Mouse (Mus musculus): ENCODE data around the gene Zfp382. TPM values are rescaled to one million over a fixed set of nuclear protein-coding genes. Genes with fewer than 3 reads are reported as not detected.

Zfp382 gene
- polyA plus RNA-seq, 1 experiment from 2014 or later, result 10.3 TPM

Small RNA genes within 50 kb of the gene (microRNA-seq; reads per million reads assigned to microRNA genes)
- gene Gm23368, result not detected

Other genes with a start within 250 kb of the Zfp382 start
- 10.4 and 11.9 TPM in 2 replicates for gene Zfp27, start 215.4 kb upstream of the Zfp382 start, polyA plus RNA-seq (2016; fragmentation: Nextera tagmentation; extraction: Ambion mirVana)
- gene Zfp383, start 213.7 kb upstream of the Zfp382 start, polyA plus RNA-seq (2016; fragmentation: Nextera tagmentation; extraction: Ambion mirVana), result 3.4 and 4.7 TPM in 2 replicates
- 11.5 and 15.9 TPM in 2 replicates for gene Zfp74, start 167.9 kb upstream of the Zfp382 start, polyA plus RNA-seq (2016; fragmentation: Nextera tagmentation; extraction: Ambion mirVana)
- 35.6 and 37.3 TPM in 2 replicates for gene Zfp568, start 138.0 kb upstream of the Zfp382 start, polyA plus RNA-seq (2016; fragmentation: Nextera tagmentation; extraction: Ambion mirVana)
- 2.5 and 3.6 TPM in 2 replicates for gene Zfp14, start 70.6 kb upstream of the Zfp382 start, polyA plus RNA-seq (2016; fragmentation: Nextera tagmentation; extraction: Ambion mirVana)
- 4.4 and 5.3 TPM in 2 replicates for gene Zfp82, start 49.0 kb upstream of the Zfp382 start, polyA plus RNA-seq (2016; fragmentation: Nextera tagmentation; extraction: Ambion mirVana)
- 2.4 and 3.3 TPM in 2 replicates for gene Gm26920, start 31.5 kb upstream of the Zfp382 start, polyA plus RNA-seq (2016; fragmentation: Nextera tagmentation; extraction: Ambion mirVana)
- 20.5 and 23.6 TPM in 2 replicates for gene Zfp566, start 31.4 kb upstream of the Zfp382 start, polyA plus RNA-seq (2016; fragmentation: Nextera tagmentation; extraction: Ambion mirVana)
- 107 and 129 TPM in 2 replicates for gene Zfp260, start 27.2 kb upstream of the Zfp382 start, polyA plus RNA-seq (2016; fragmentation: Nextera tagmentation; extraction: Ambion mirVana)
- gene Zfp146, start 47.8 kb downstream of the Zfp382 start, polyA plus RNA-seq (2016; fragmentation: Nextera tagmentation; extraction: Ambion mirVana), result 14.8 and 19.6 TPM in 2 replicates
- gene Cox7a1, start 62.2 kb downstream of the Zfp382 start, polyA plus RNA-seq (2016; fragmentation: Nextera tagmentation; extraction: Ambion mirVana), result 1.4 and 1.8 TPM in 2 replicates
- gene Capns1, start 76.9 kb downstream of the Zfp382 start, polyA plus RNA-seq (2016; fragmentation: Nextera tagmentation; extraction: Ambion mirVana), result 57.6 and 66.5 TPM in 2 replicates
- 170 and 175 TPM in 2 replicates for gene Polr2i, start 110.0 kb downstream of the Zfp382 start, polyA plus RNA-seq (2016; fragmentation: Nextera tagmentation; extraction: Ambion mirVana)
- 261 and 262 TPM in 2 replicates for gene Tbcb, start 110.3 kb downstream of the Zfp382 start, polyA plus RNA-seq (2016; fragmentation: Nextera tagmentation; extraction: Ambion mirVana)
- not detected in 2 replicates for gene Ovol3, start 113.8 kb downstream of the Zfp382 start, polyA plus RNA-seq (2016; fragmentation: Nextera tagmentation; extraction: Ambion mirVana)
- gene Thap8, start 158.2 kb downstream of the Zfp382 start, polyA plus RNA-seq (2016; fragmentation: Nextera tagmentation; extraction: Ambion mirVana), result 0.15 and 0.25 TPM in 2 replicates
- 15.1 and 15.5 TPM in 2 replicates for gene Wdr62, start 158.5 kb downstream of the Zfp382 start, polyA plus RNA-seq (2016; fragmentation: Nextera tagmentation; extraction: Ambion mirVana)
- 37.8 and 51.7 TPM in 2 replicates for gene Clip3, start 169.8 kb downstream of the Zfp382 start, polyA plus RNA-seq (2016; fragmentation: Nextera tagmentation; extraction: Ambion mirVana)
- gene Alkbh6, start 186.8 kb downstream of the Zfp382 start, polyA plus RNA-seq (2016; fragmentation: Nextera tagmentation; extraction: Ambion mirVana), result 93.3 and 107 TPM in 2 replicates
- 52.9 and 92.3 TPM in 2 replicates for gene Syne4, start 192.9 kb downstream of the Zfp382 start, polyA plus RNA-seq (2016; fragmentation: Nextera tagmentation; extraction: Ambion mirVana)
- gene E130208F15Rik, start 199.8 kb downstream of the Zfp382 start, polyA plus RNA-seq (2016; fragmentation: Nextera tagmentation; extraction: Ambion mirVana), result 2.1 and 4.2 TPM in 2 replicates
- gene Sdhaf1, start 202.0 kb downstream of the Zfp382 start, polyA plus RNA-seq (2016; fragmentation: Nextera tagmentation; extraction: Ambion mirVana), result 18.3 and 18.4 TPM in 2 replicates
- 4.0 and 4.2 TPM in 2 replicates for gene Lrfn3, start 240.8 kb downstream of the Zfp382 start, polyA plus RNA-seq (2016; fragmentation: Nextera tagmentation; extraction: Ambion mirVana)

All from limb, embryonic 10.5 days (tissue).